Mouse (Mus musculus): ENCODE data around the gene Tmem151a. TPM values are rescaled to one million over a fixed set of nuclear protein-coding genes. Genes with fewer than 3 reads are reported as not detected.

Tmem151a gene
- total and polyA plus RNA-seq, 3 experiments: not detected

GRCm38 (mm10) chr19:5062446-5062845 is 22.9 kb downstream of the Tmem151a start:
- dilution Hi-C loops (cut with MboI; ENCODE audit: extremely low pct_ligation_motif_present, extremely low pct_unique_long_range_greater_than_20kb, low sequenced_read_pairs): no loop called here
- in situ Hi-C loops (cut with MboI; ENCODE audit: low pct_ligation_motif_present, low pct_unique_long_range_greater_than_20kb, low sequenced_read_pairs): no loop called here

GRCm38 (mm10) chr19:5062041-5062440 is 23.3 kb downstream of the Tmem151a start:
- H3K4me1 ChIP-seq (ENCODE audit: control insufficient read depth in 1 of 2, insufficient read depth in 2 of 2): peaks cover 5 to 11% of the 10 kb centered on the region in 2 experiments; a peak in 3 of 4 replicates
- H3K9ac ChIP-seq (ENCODE audit: insufficient read depth, low read depth): no peak overlapping the region
- H3K27me3 ChIP-seq (replicated peaks): peaks cover 49% of the 10 kb centered on the region
- H3K4me3 ChIP-seq (replicated peaks in 1 of 3; ENCODE audit: low read depth in 2 of 3, low read length in 2 of 3, poor library complexity in 1 of 3): no peak overlapping the region
- H3K9me3 ChIP-seq (replicated peaks; ENCODE audit: low read length): no peaks in the 10 kb centered on the region
- no peak overlapping the region for H3K4me2 ChIP-seq (ENCODE audit: insufficient read depth, low read depth, poor library complexity, severe bottlenecking)
- DNase-seq (ENCODE audit: extremely low read depth): no peak
- TF ChIP-seq CHD1 (IDR thresholded peaks at IDR 0.05; ENCODE audit: low read depth, low read length) (no peak), E2F4 (IDR thresholded peaks at IDR 0.05; ENCODE audit: insufficient replicate concordance, low read depth, low read length) (no peak), ELF1 (IDR thresholded peaks at IDR 0.05; ENCODE audit: low read depth, low read length) (no peak), CHD2 (IDR thresholded peaks at IDR 0.05; ENCODE audit: low read length) (no peak), HCFC1 (IDR thresholded peaks at IDR 0.05; ENCODE audit: low read depth, low read length) (no peak), EP300 (IDR thresholded peaks at IDR 0.05; ENCODE audit: low read length) (no peak), POLR2A (IDR thresholded peaks at IDR 0.05; ENCODE audit: low read depth, low read length) (no peak), ETS1 (conservative IDR thresholded peaks at IDR 0.05; ENCODE audit: low read depth, low read length) (no peak), USF1 (IDR thresholded peaks at IDR 0.05; ENCODE audit: low read depth, low read length) (no peak), USF2 (conservative IDR thresholded peaks at IDR 0.05; ENCODE audit: low read depth, low read length) (no peak), POLR2AphosphoS2 (IDR thresholded peaks at IDR 0.05; ENCODE audit: low read depth, low read length) (no peak), RAD21 (IDR thresholded peaks at IDR 0.05; ENCODE audit: low read depth, low read length) (no peak), MEF2A (IDR thresholded peaks at IDR 0.05; ENCODE audit: borderline replicate concordance, low read depth, low read length) (no peak), ZC3H11A (IDR thresholded peaks at IDR 0.05; ENCODE audit: low read depth, low read length) (no peak), JUN (IDR thresholded peaks at IDR 0.05; ENCODE audit: insufficient read depth, low read depth, low read length) (no peak), UBTF (IDR thresholded peaks at IDR 0.05; ENCODE audit: low read depth, low read length) (no peak), RCOR1 (conservative IDR thresholded peaks at IDR 0.05; ENCODE audit: low read depth, low read length) (no peak), MXI1 (IDR thresholded peaks at IDR 0.05; ENCODE audit: low read depth, low read length) (no peak), TCF12 (IDR thresholded peaks at IDR 0.05; ENCODE audit: low read depth, low read length) (no peak), NRF1 (IDR thresholded peaks at IDR 0.05; ENCODE audit: low read depth, low read length) (no peak)
- dilution Hi-C loops (cut with MboI; ENCODE audit: extremely low pct_ligation_motif_present, extremely low pct_unique_long_range_greater_than_20kb, low sequenced_read_pairs) (no loop called here), in situ Hi-C loops (cut with MboI; ENCODE audit: low pct_ligation_motif_present, low pct_unique_long_range_greater_than_20kb, low sequenced_read_pairs) (no loop called here)
- no peaks in the 10 kb centered on the region for H3K79me2 ChIP-seq (replicated peaks; ENCODE audit: control insufficient read depth, extremely low read depth, insufficient read depth, poor library complexity, severe bottlenecking)
- peaks cover 0 to 3% of the 10 kb centered on the region in 2 experiments for H3K36me3 ChIP-seq (replicated peaks in 1 of 2; ENCODE audit: control insufficient read depth in 1 of 2, insufficient read depth in 1 of 2, low read length in 1 of 2)
- no peak overlapping the region for H3K27ac ChIP-seq (ENCODE audit: insufficient read depth, low read depth)

More at GRCm38 (mm10) chr19:5062446-5062845, 22.9 kb downstream of the Tmem151a start:
- peaks cover 5 to 11% of the 10 kb centered on the region in 2 experiments; a peak in 3 of 4 replicates for H3K4me1 ChIP-seq (ENCODE audit: control insufficient read depth in 1 of 2, insufficient read depth in 2 of 2)
- no peaks in the 10 kb centered on the region for H3K9me3 ChIP-seq (replicated peaks; ENCODE audit: low read length)
- H3K4me3 ChIP-seq (replicated peaks in 1 of 3; ENCODE audit: low read depth in 2 of 3, low read length in 2 of 3, poor library complexity in 1 of 3): no peak overlapping the region
- no peak for DNase-seq (ENCODE audit: extremely low read depth)
- H3K36me3 ChIP-seq (replicated peaks in 1 of 2; ENCODE audit: control insufficient read depth in 1 of 2, insufficient read depth in 1 of 2, low read length in 1 of 2): peaks cover 0 to 3% of the 10 kb centered on the region in 2 experiments
- no peak overlapping the region for H3K4me2 ChIP-seq (ENCODE audit: insufficient read depth, low read depth, poor library complexity, severe bottlenecking)
- no peak overlapping the region for H3K27ac ChIP-seq (ENCODE audit: insufficient read depth, low read depth)
- no peak overlapping the region for H3K9ac ChIP-seq (ENCODE audit: insufficient read depth, low read depth)
- peaks cover 53% of the 10 kb centered on the region for H3K27me3 ChIP-seq (replicated peaks)
- TF ChIP-seq BHLHE40 (IDR thresholded peaks at IDR 0.05; ENCODE audit: low read depth, low read length) (no peak), RAD21 (IDR thresholded peaks at IDR 0.05; ENCODE audit: low read depth, low read length) (no peak), TCF12 (IDR thresholded peaks at IDR 0.05; ENCODE audit: low read depth, low read length) (no peak), PAX5 (IDR thresholded peaks at IDR 0.05; ENCODE audit: low read length) (no peak), ELF1 (IDR thresholded peaks at IDR 0.05; ENCODE audit: low read depth, low read length) (no peak), MAFK (IDR thresholded peaks at IDR 0.05; ENCODE audit: insufficient replicate concordance, low read length) (no peak), NELFE (IDR thresholded peaks at IDR 0.05; ENCODE audit: low read depth, low read length) (no peak), JUND (conservative IDR thresholded peaks at IDR 0.05; ENCODE audit: low read depth, low read length) (no peak), ZKSCAN1 (IDR thresholded peaks at IDR 0.05; ENCODE audit: borderline replicate concordance, low read depth, low read length) (no peak), CTCF (conservative IDR thresholded peaks at IDR 0.05 in 1 of 2, IDR thresholded peaks at IDR 0.05 in 1 of 2; ENCODE audit: low read depth in 2 of 2, low read length in 2 of 2) (no peak), MEF2A (IDR thresholded peaks at IDR 0.05; ENCODE audit: borderline replicate concordance, low read depth, low read length) (no peak), MAZ (IDR thresholded peaks at IDR 0.05; ENCODE audit: low read depth, low read length) (no peak), USF1 (IDR thresholded peaks at IDR 0.05; ENCODE audit: low read depth, low read length) (no peak), CHD1 (IDR thresholded peaks at IDR 0.05; ENCODE audit: low read depth, low read length) (no peak), ETS1 (conservative IDR thresholded peaks at IDR 0.05; ENCODE audit: low read depth, low read length) (no peak), SIN3A (IDR thresholded peaks at IDR 0.05; ENCODE audit: low read length) (no peak), ZMIZ1 (IDR thresholded peaks at IDR 0.05; ENCODE audit: low read depth, low read length) (no peak), JUN (IDR thresholded peaks at IDR 0.05; ENCODE audit: insufficient read depth, low read depth, low read length) (no peak), UBTF (IDR thresholded peaks at IDR 0.05; ENCODE audit: low read depth, low read length) (no peak)
- H3K79me2 ChIP-seq (replicated peaks; ENCODE audit: control insufficient read depth, extremely low read depth, insufficient read depth, poor library complexity, severe bottlenecking): no peaks in the 10 kb centered on the region
